Mouse (Mus musculus): Measurements from ENCODE around the gene Nudt22. TPM values are rescaled to one million over a fixed set of nuclear protein-coding genes. Genes with fewer than 3 reads are reported as not detected.
A peak's percentile ranks its signal among the peaks of the same experiment; 100 is the strongest.

The Nudt22 gene
- polyA plus RNA-seq, 1 experiment = not detected

- TF ChIP-seq CTCF (IDR thresholded peaks at IDR 0.05; ENCODE audit: insufficient read depth, low read depth, low read length) (no peak), POLR2A (IDR thresholded peaks at IDR 0.05; ENCODE audit: insufficient read depth, low read depth, low read length) (peak; percentile 69)
- Histone ChIP-seq H3K4me3 (ENCODE audit: insufficient read depth, low read depth, low read length) (peak within 1 kb of the TSS; percentile 70), H3K27ac (ENCODE audit: insufficient read depth, low read depth, low read length) (peak within 1 kb of the TSS; percentile 84), H3K4me1 (ENCODE audit: control insufficient read depth, insufficient read depth, low read length) (peaks cover 26% of the 10 kb centered on the region)
- 1% methylated on average over 38 of the region's 38 CpGs for WGBS
Measured at GRCm38 (mm10) chr19:6980381-6981093, 15.4 kb downstream of the Nudt22 start, which contains the start of gene Fkbp2. Fkbp2 (minus strand) TSS chr19:6980501.

- peak overlapping the region; percentile 84 for H3K27ac ChIP-seq (ENCODE audit: insufficient read depth, low read depth, low read length)
- H3K4me1 ChIP-seq (ENCODE audit: control insufficient read depth, insufficient read depth, low read length) = peaks cover 26% of the 10 kb centered on the region
- 1% methylated on average over 59 of the region's 59 CpGs for WGBS
- TF ChIP-seq POLR2A (IDR thresholded peaks at IDR 0.05; ENCODE audit: insufficient read depth, low read depth, low read length) (no peak; the same call in 1 of the 2 replicates), CTCF (IDR thresholded peaks at IDR 0.05; ENCODE audit: insufficient read depth, low read depth, low read length) (peak; percentile 85)
- H3K4me3 ChIP-seq (ENCODE audit: insufficient read depth, low read depth, low read length) = peak overlapping the region; percentile 70
Measured at GRCm38 (mm10) chr19:6979486-6980380, 16.2 kb downstream of the Nudt22 start.

GRCm38 (mm10) chr19:6979001-6979479 lies 16.9 kb downstream of the Nudt22 start:
- peak overlapping the region; percentile 84 for H3K27ac ChIP-seq (ENCODE audit: insufficient read depth, low read depth, low read length)
- no peak for TF ChIP-seq CTCF (IDR thresholded peaks at IDR 0.05; ENCODE audit: insufficient read depth, low read depth, low read length)
- TF ChIP-seq POLR2A (IDR thresholded peaks at IDR 0.05; ENCODE audit: insufficient read depth, low read depth, low read length) = no peak
- H3K4me3 ChIP-seq (ENCODE audit: insufficient read depth, low read depth, low read length) = peak overlapping the region; percentile 70
- H3K4me1 ChIP-seq (ENCODE audit: control insufficient read depth, insufficient read depth, low read length) = peaks cover 27% of the 10 kb centered on the region
- WGBS = 8% methylated on average over 11 of the region's 11 CpGs

- WGBS = 36% methylated on average over 3 of the region's 3 CpGs
- peak overlapping the region; percentile 70; the same call in 1 of the 2 replicates for H3K4me3 ChIP-seq (ENCODE audit: insufficient read depth, low read depth, low read length)
- TF ChIP-seq POLR2A (IDR thresholded peaks at IDR 0.05; ENCODE audit: insufficient read depth, low read depth, low read length) (no peak), CTCF (IDR thresholded peaks at IDR 0.05; ENCODE audit: insufficient read depth, low read depth, low read length) (no peak)
- H3K27ac ChIP-seq (ENCODE audit: insufficient read depth, low read depth, low read length) = peak overlapping the region; percentile 16; the same call in 1 of the 2 replicates
- H3K4me1 ChIP-seq (ENCODE audit: control insufficient read depth, insufficient read depth, low read length) = peaks cover 28% of the 10 kb centered on the region
Measured at GRCm38 (mm10) chr19:6978639-6978974, 17.3 kb downstream of the Nudt22 start.

GRCm38 (mm10) chr19:6977759-6978638 lies 17.9 kb downstream of the Nudt22 start:
- WGBS = 68% methylated on average over 13 of the region's 13 CpGs
- no peak overlapping the region for H3K4me3 ChIP-seq (ENCODE audit: insufficient read depth, low read depth, low read length)
- 0 out of 2 replicates have a peak overlapping the region, but pooled peaks have one; percentile 16 for H3K27ac ChIP-seq (ENCODE audit: insufficient read depth, low read depth, low read length)
- TF ChIP-seq POLR2A (IDR thresholded peaks at IDR 0.05; ENCODE audit: insufficient read depth, low read depth, low read length) (no peak), CTCF (IDR thresholded peaks at IDR 0.05; ENCODE audit: insufficient read depth, low read depth, low read length) (no peak)
- H3K4me1 ChIP-seq (ENCODE audit: control insufficient read depth, insufficient read depth, low read length) = peaks cover 28% of the 10 kb centered on the region

- TF ChIP-seq CTCF (IDR thresholded peaks at IDR 0.05; ENCODE audit: insufficient read depth, low read depth, low read length) (no peak), POLR2A (IDR thresholded peaks at IDR 0.05; ENCODE audit: insufficient read depth, low read depth, low read length) (no peak)
- H3K27ac ChIP-seq (ENCODE audit: insufficient read depth, low read depth, low read length) = peak within 1 kb of the TSS; percentile 48
- H3K4me1 ChIP-seq (ENCODE audit: control insufficient read depth, insufficient read depth, low read length) = peaks cover 29% of the 10 kb centered on the region
- 3% methylated on average over 16 of the region's 16 CpGs for WGBS
- peak within 1 kb of the TSS; percentile 60 for H3K4me3 ChIP-seq (ENCODE audit: insufficient read depth, low read depth, low read length)
Measured at GRCm38 (mm10) chr19:6975537-6976521, 20.1 kb downstream of the Nudt22 start, which contains the start of gene Plcb3. Plcb3 (minus strand) TSS chr19:6976470.
